ENCODE assay signal across 26 mouse cellular contexts in the genomic region with DNA sequence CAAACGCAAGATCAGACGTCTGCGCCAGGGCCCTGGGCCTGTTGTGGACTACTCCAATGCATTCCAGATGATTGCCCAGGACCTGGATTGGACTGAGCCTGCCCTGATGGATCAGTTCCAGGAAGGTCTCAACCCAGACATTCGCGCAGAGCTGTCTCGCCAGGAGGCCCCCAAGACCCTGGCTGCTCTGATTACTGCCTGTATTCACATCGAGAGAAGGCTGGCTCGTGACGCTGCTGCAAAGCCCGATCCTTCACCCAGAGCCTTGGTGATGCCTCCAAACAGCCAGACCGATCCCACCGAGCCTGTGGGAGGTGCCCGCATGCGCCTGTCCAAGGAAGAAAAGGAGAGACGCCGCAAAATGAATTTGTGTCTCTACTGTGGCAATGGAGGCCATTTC. TPM values are rescaled to one million over a fixed set of nuclear protein-coding genes. Genes with fewer than 3 reads are reported as not detected.
"Had no signal": no experiment of that assay in that cellular context is flagged by ENCODE, and none has a peak within 500 bp of the region (broad histone marks: within the 10 kb centered on the region; RNA-seq: fewer than 3 reads in every experiment).

No protein-coding gene starts in this region.

- H3K9me3 ChIP-seq: liver, embryonic 12.5 days had no signal

- H3K27ac ChIP-seq: gastrocnemius, adult 2 months; heart, adult 2 months; heart, embryonic 10.5 days; hindbrain, embryonic 10.5 days; hindbrain, embryonic 12.5 days; hindbrain, embryonic 14.5 days; intestine, embryonic 15.5 days; layer of hippocampus, adult 2 months; limb, embryonic 13.5 days; limb, embryonic 15.5 days; liver, embryonic 12.5 days; liver, embryonic 14.5 days had no signal

- DNase-seq: gastrocnemius, adult 2 months; gastrocnemius, postnatal 10 days; gastrocnemius, postnatal 25 days; heart, adult 2 months; heart, postnatal 10 days; heart, postnatal 4 days; kidney, adult 18-20 months; kidney, adult 8-10 months; kidney, postnatal 10 days; kidney, postnatal 25 days; kidney, postnatal 4 days; layer of hippocampus, postnatal 36 days had no signal

- H3K4me2 ChIP-seq: heart, embryonic 12.5 days; hindbrain, embryonic 12.5 days; hindbrain, embryonic 14.5 days; intestine, embryonic 15.5 days; limb, embryonic 13.5 days; limb, embryonic 15.5 days; liver, embryonic 12.5 days had no signal

- H3K9ac ChIP-seq: heart, embryonic 12.5 days; hindbrain, embryonic 12.5 days; hindbrain, embryonic 14.5 days; intestine, embryonic 15.5 days; limb, embryonic 13.5 days; limb, embryonic 15.5 days; liver, embryonic 12.5 days; liver, embryonic 14.5 days had no signal

- H3K27me3 ChIP-seq: heart, embryonic 12.5 days; hindbrain, embryonic 12.5 days; intestine, embryonic 15.5 days; limb, embryonic 13.5 days; limb, embryonic 15.5 days; liver, embryonic 12.5 days had no signal

- H3K4me3 ChIP-seq: gastrocnemius, adult 2 months; heart, adult 2 months; heart, embryonic 10.5 days; heart, embryonic 12.5 days; hindbrain, embryonic 10.5 days; hindbrain, embryonic 12.5 days; intestine, embryonic 15.5 days; layer of hippocampus, adult 2 months; limb, embryonic 13.5 days; limb, embryonic 15.5 days; liver, embryonic 12.5 days had no signal

- ATAC-seq: hindbrain, embryonic 16.5 days; inflammation-experienced regulatory T-cells, adult 6 months; intestine, embryonic 15.5 days; intestine, postnatal 0 days; liver, embryonic 12.5 days had no signal

- H3K4me1 ChIP-seq: heart, embryonic 10.5 days; heart, embryonic 12.5 days; hindbrain, embryonic 10.5 days; hindbrain, embryonic 12.5 days; intestine, embryonic 15.5 days; limb, embryonic 15.5 days; liver, embryonic 12.5 days had no signal

RNA-seq across cellular contexts. Expression of gene Peg10, which starts 7.8 kb away (rescaled TPM):
- polyA plus RNA-seq: inflammation-experienced regulatory T-cells, adult 6 months had no signal
